Mouse (Mus musculus): ENCODE measurements around the gene Gpatch8.

- TF ChIP-seq POLR2A (IDR thresholded peaks at IDR 0.05; ENCODE audit: control insufficient read depth, low read depth, low read length) (no peak), CTCF (IDR thresholded peaks at IDR 0.05; ENCODE audit: control insufficient read depth, insufficient read depth, insufficient replicate concordance, low read depth, low read length) (no peak)
Observed at GRCm38 (mm10) chr11:102603496-102603850, 47.3 kb upstream of the Gpatch8 start.

All from testis, adult 2 months (tissue).